In genomic region chr1:186749675-186750283, GRCm38 (mm10) we compare ENCODE assay signal across 8 mouse cellular contexts. TPM values are rescaled to one million over a fixed set of nuclear protein-coding genes. Genes with fewer than 3 reads are reported as not detected.
DNase-seq lines count a peak whose midpoint lies in the region; ATAC-seq and TF ChIP-seq lines count a peak whose summit lies in the region.

No protein-coding gene starts in this region.

- TF ChIP-seq CTCF in thymus, adult 2 months (IDR thresholded peaks at IDR 0.05; ENCODE audit: borderline replicate concordance, control insufficient read depth, extremely low read depth, insufficient read depth, low read length, poor library complexity), result no peak

- no peak overlapping the region for H3K27ac ChIP-seq in thymus, adult 2 months (ENCODE audit: control insufficient read depth, insufficient read depth, low read length)
- peak overlapping the region; percentile 89 for H3K27ac ChIP-seq in hindbrain, embryonic 16.5 days (ENCODE audit: low read depth, low read length)
- H3K27ac ChIP-seq in midbrain, embryonic 11.5 days (ENCODE audit: low read depth, low read length), result no peak overlapping the region; the same call in 1 of the 2 replicates

- H3K36me3 ChIP-seq in thymus, adult 2 months (ENCODE audit: control insufficient read depth, insufficient read depth, low read length), result no peaks in the 10 kb centered on the region
- H3K36me3 ChIP-seq in hindbrain, embryonic 16.5 days (ENCODE audit: control insufficient read depth, insufficient read depth, low read length), result no peaks in the 10 kb centered on the region
- H3K36me3 ChIP-seq in midbrain, embryonic 11.5 days (ENCODE audit: control insufficient read depth, insufficient read depth, low read length), result no peaks in the 10 kb centered on the region

- peak overlapping the region; percentile 88 for H3K9ac ChIP-seq in hindbrain, embryonic 16.5 days (ENCODE audit: low read depth, low read length)
- peak overlapping the region; percentile 87 for H3K9ac ChIP-seq in midbrain, embryonic 11.5 days (ENCODE audit: low read length)

- TF ChIP-seq POLR2A in thymus, adult 2 months (IDR thresholded peaks at IDR 0.05; ENCODE audit: control insufficient read depth, extremely low read depth, insufficient read depth, low read length, poor library complexity), result no peak

- no peak for DNase-seq in cerebellum, postnatal 4 days (ENCODE audit: low spot score in 2 of 2)
- DNase-seq in thymus, adult 2 months, result peak; percentile 8
- DNase-seq in thymus, adult 18-20 months, result no peak
- peak; percentile 84 for DNase-seq in midbrain, embryonic 11.5 days (ENCODE audit: low spot score, missing footprints)
- no peak for DNase-seq in frontal cortex, postnatal 10 days (ENCODE audit: low spot score in 2 of 2)
- DNase-seq in urinary bladder, postnatal 4 days (ENCODE audit: low spot score in 2 of 2), result no peak

- no peaks in the 10 kb centered on the region for H3K9me3 ChIP-seq in hindbrain, embryonic 16.5 days (ENCODE audit: control insufficient read depth, low read length)
- no peaks in the 10 kb centered on the region for H3K9me3 ChIP-seq in midbrain, embryonic 11.5 days (ENCODE audit: control insufficient read depth, low read length)

- H3K4me3 ChIP-seq in thymus, adult 2 months (ENCODE audit: control insufficient read depth, insufficient read depth, low read length), result peak overlapping the region; percentile 68
- peak overlapping the region; percentile 85 for H3K4me3 ChIP-seq in hindbrain, embryonic 16.5 days (ENCODE audit: low read length)
- peak overlapping the region; percentile 56 for H3K4me3 ChIP-seq in midbrain, embryonic 11.5 days (ENCODE audit: low read depth, low read length)

- peak; percentile 12; the same call in 1 of the 2 replicates for ATAC-seq in cerebellum, adult (ENCODE audit: insufficient number of reproducible peaks, low FRiP score, low TSS enrichment)
- peak; percentile 44 for ATAC-seq in hindbrain, embryonic 16.5 days
- ATAC-seq in midbrain, embryonic 11.5 days (ENCODE audit: low FRiP score), result peak; percentile 78

- H3K27me3 ChIP-seq in thymus, adult 2 months (ENCODE audit: control insufficient read depth, insufficient read depth, low read length), result no peaks in the 10 kb centered on the region
- H3K27me3 ChIP-seq in hindbrain, embryonic 16.5 days (replicated peaks; ENCODE audit: control insufficient read depth, insufficient read depth, low read length), result no peaks in the 10 kb centered on the region
- no peaks in the 10 kb centered on the region for H3K27me3 ChIP-seq in midbrain, embryonic 11.5 days (ENCODE audit: control insufficient read depth, insufficient read depth, low read length)

- peaks cover 4% of the 10 kb centered on the region; the same call in 1 of the 2 replicates for H3K4me1 ChIP-seq in thymus, adult 2 months (replicated peaks; ENCODE audit: control insufficient read depth, insufficient read depth, low read length)
- peaks cover 19% of the 10 kb centered on the region for H3K4me1 ChIP-seq in hindbrain, embryonic 16.5 days (ENCODE audit: control insufficient read depth, insufficient read depth, low read depth, low read length)
- H3K4me1 ChIP-seq in midbrain, embryonic 11.5 days (ENCODE audit: control insufficient read depth, insufficient read depth, low read length), result peaks cover 12% of the 10 kb centered on the region

- WGBS in thymus, adult 2 months, result 46% methylated on average over 10 of the region's 10 CpGs
- 33% methylated on average over 10 of the region's 10 CpGs for WGBS in hindbrain, embryonic 16.5 days
- 37% methylated on average over 10 of the region's 10 CpGs for WGBS in midbrain, embryonic 11.5 days

- H3K4me2 ChIP-seq in hindbrain, embryonic 16.5 days (ENCODE audit: low read length), result peak overlapping the region; percentile 82
- H3K4me2 ChIP-seq in midbrain, embryonic 11.5 days, result peak overlapping the region; percentile 79

RNA-seq across cellular contexts. Expression of gene Rrp15, which starts 0.6 kb away (rescaled TPM):
- polyA plus RNA-seq in thymus, adult 2 months (2012; rRNA removed), result 3.2 and 3.3 TPM in 2 replicates
- polyA plus RNA-seq in hindbrain, embryonic 16.5 days (2015; fragmentation: Nextera tagmentation; extraction: Ambion mirVana), result 26.9 and 29.4 TPM in 2 replicates
- 65.7 and 68.5 TPM in 2 replicates for polyA plus RNA-seq in midbrain, embryonic 11.5 days (2014; fragmentation: Nextera tagmentation; extraction: Ambion mirVana)

RNA-seq across cellular contexts. Expression of gene Tgfb2, which starts 44.0 kb away (rescaled TPM):
- polyA plus RNA-seq in thymus, adult 2 months (2012; rRNA removed), result 0.78 and 0.89 TPM in 2 replicates
- polyA plus RNA-seq in hindbrain, embryonic 16.5 days (2015; fragmentation: Nextera tagmentation; extraction: Ambion mirVana), result 35.7 and 36.2 TPM in 2 replicates
- polyA plus RNA-seq in midbrain, embryonic 11.5 days (2014; fragmentation: Nextera tagmentation; extraction: Ambion mirVana), result 11.9 and 12.3 TPM in 2 replicates

Comparison
In these comparisons a context has a peak if more than half of its experiments do, and no peak if none do; other contexts are left out.
1. DNase-seq: peak in thymus, adult 2 months (single experiment) and midbrain, embryonic 11.5 days (single experiment); none in cerebellum, postnatal 4 days (0 of 2), thymus, adult 18-20 months (0 of 2), frontal cortex, postnatal 10 days (0 of 2) and urinary bladder, postnatal 4 days (0 of 2).
2. ATAC-seq: peak in every context shown above with its lines; median percentile 78 in midbrain, embryonic 11.5 days; 44 in hindbrain, embryonic 16.5 days; 12 in cerebellum, adult.
3. Peak in every context shown above with its lines, with median percentiles within 50 percentile points of each other: H3K4me3 ChIP-seq.